Mouse (Mus musculus): ENCODE measurements around the gene Ttc21a. TPM values are rescaled to one million over a fixed set of nuclear protein-coding genes. Genes with fewer than 3 reads are reported as not detected.

Ttc21a gene
- not detected in 3 replicates for total RNA-seq (2017)

DNA sequence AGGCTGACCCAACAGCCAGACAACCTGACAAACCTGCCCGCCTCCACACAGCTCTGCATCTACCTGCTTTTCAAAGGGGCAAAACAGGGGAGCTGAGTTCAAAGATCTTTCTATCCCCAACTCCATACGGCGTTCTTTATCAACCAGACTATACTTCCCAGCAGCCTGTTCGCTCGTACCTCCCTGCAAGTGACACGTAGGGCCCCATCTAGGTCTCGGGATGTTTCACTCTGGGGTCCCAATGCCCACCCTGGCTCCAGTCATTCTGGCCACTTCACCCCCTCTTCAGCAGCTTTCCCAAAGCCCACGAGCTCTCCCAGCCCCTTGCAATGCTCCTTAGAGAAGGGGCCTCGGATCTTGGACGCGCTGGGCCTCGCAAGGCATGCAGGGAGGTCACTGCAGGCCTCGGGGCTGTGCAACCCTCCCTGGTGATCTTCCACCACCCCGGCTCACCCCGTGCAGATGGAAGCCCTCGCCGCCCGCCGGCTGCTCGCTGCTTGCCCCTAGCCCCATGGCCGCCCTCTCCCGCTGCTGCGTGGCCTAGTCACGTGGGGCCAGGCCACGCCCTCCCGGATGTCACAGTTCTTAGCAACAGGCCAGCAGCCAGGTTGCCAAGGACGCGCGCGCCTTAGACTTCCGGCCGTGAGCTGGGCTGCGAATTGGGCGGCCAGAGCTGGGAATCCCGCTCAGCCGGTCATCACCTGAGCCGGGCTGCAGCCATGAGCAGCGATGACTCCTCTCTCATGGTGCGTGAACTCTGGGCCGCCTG lies at the start of gene Ttc21a, which contains the start of gene Gorasp1:
Ttc21a (plus strand) TSS at position 602 of the 769 bp plus-strand sequence.
Gorasp1 (minus strand) TSS at position 561 of the 769 bp plus-strand sequence.
- peak; percentile 84 for ATAC-seq (replicated peaks; ENCODE audit: insufficient number of reproducible peaks, low FRiP score, low TSS enrichment, poor library complexity, severe bottlenecking)

GRCm38 (mm10) chr9:119888843-119889246 lies 48.6 kb upstream of the Ttc21a start:
- no peak for ATAC-seq (replicated peaks; ENCODE audit: insufficient number of reproducible peaks, low FRiP score, low TSS enrichment, poor library complexity, severe bottlenecking)

DNA sequence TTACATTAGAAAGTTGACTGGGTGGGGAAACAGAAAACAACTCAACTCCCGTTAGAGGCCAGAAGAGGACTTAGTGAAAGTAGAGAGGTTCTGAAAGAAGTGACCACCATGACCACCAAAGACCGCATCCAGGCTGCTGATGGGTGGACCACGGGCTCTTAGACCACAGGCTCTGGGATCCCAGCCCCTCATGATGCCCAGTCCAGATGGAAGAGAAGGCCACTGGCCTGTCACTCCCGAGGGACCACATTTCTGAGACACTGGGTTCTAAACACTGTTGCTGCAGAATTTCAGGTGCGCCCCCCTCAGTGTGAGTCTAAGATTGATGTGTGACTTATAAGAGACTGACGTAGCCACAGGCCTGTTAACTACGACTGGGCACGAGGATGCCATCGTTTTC lies 48.0 kb upstream of the Ttc21a start:
- ATAC-seq (replicated peaks; ENCODE audit: insufficient number of reproducible peaks, low FRiP score, low TSS enrichment, poor library complexity, severe bottlenecking), result no peak

DNA sequence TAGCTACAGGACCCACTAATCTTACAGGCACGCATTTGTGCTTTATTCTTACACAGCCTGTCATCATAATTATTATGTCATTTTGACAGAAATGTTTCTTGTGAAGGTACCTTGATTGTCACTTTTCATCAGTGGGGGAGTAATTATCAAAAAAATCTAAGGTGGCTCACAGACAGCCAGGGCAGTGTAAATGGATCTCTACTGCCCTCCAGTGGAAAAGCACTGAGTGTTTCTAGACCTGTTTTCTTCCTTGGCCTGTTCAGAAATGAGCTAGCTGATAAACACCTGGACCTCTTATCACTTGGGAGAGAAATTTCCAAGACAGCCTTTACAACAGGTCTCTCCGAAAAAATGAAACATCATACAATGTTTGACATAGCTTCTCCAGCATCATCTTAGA lies 46.7 kb upstream of the Ttc21a start:
- no peak for ATAC-seq (replicated peaks; ENCODE audit: insufficient number of reproducible peaks, low FRiP score, low TSS enrichment, poor library complexity, severe bottlenecking)

DNA sequence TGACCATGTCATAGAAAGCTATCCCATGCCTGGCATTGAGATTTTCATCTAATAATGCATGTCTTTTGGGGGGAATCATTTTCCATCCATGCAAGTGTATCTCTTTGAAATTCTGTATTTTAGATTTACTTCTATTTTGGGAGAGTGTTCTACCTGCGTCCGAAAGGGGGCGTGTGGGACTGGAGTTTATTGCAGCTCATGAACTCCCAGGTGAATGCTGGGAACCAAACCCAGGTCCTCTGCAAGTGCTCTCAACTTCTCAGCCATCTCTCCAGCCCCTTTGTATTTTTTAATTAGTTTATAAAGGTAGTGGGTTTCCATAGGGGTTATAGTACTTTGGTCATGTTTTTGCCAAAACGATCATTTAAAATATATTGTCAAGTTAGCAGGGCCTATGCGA lies 43.5 kb upstream of the Ttc21a start:
- no peak for ATAC-seq (replicated peaks; ENCODE audit: insufficient number of reproducible peaks, low FRiP score, low TSS enrichment, poor library complexity, severe bottlenecking)

GRCm38 (mm10) chr9:119894339-119895009 lies 42.9 kb upstream of the Ttc21a start, which contains the start of gene Wdr48:
Gene Wdr48, plus strand, starts transcription at chr9:119894878.
- peak; percentile 96 for ATAC-seq (replicated peaks; ENCODE audit: insufficient number of reproducible peaks, low FRiP score, low TSS enrichment, poor library complexity, severe bottlenecking)

DNA sequence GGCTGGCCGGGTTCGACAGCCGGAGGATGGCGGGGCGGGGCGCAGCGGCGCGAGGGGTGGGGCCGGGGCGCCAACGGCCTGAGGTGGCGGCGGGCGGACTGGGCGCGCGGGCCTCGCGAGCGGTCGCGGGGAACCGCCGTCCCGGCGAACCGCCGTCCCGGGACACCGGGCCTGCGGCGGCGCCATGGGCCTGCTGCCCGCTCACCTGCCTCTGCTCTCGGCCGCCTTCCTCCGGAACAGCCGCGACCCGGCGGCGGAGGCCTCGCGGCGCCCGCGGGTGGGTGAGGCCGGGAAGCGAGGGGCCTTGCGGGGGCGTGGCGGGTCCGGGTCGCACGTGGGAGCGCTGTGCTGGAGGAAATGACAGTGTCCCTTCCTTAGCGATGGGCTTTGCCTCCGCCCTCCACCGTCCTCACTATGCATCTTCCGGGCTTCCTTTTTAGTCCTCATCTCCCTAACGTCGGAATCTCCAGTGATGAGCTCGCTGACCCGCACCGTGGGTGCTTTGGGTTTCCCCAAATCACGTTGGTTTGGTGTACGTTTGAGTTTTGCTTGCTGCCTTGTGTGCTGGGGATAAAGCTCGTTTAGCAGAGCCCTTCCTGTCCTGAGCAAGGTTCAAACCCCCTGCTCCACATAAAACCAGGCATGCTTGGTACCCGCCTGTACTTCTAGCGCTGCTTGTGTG lies 42.2 kb upstream of the Ttc21a start:
- no peak for ATAC-seq (replicated peaks; ENCODE audit: insufficient number of reproducible peaks, low FRiP score, low TSS enrichment, poor library complexity, severe bottlenecking)

DNA sequence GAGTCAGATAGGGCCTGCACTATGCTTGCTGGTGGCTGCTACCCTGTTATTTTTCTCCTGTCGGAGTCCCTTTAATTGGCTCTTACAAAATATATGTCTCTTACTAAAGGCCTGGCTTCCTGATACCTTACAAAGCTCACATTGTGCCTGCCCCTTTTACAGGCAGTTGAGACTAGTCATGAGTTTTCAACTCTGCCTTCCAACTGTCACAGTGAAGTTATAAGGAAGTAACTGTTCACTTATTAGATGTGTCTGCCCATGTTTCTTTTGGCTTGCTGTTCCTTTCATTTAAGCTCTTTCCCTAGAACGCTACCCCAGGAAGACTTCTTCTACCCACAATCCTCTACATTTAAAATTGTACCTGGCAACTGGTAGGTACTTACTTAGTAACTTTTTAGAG lies 38.0 kb upstream of the Ttc21a start:
- no peak for ATAC-seq (replicated peaks; ENCODE audit: insufficient number of reproducible peaks, low FRiP score, low TSS enrichment, poor library complexity, severe bottlenecking)

- no peak for ATAC-seq (replicated peaks; ENCODE audit: insufficient number of reproducible peaks, low FRiP score, low TSS enrichment, poor library complexity, severe bottlenecking)
Measured at GRCm38 (mm10) chr9:119902410-119903151, 34.8 kb upstream of the Ttc21a start.

- no peak for ATAC-seq (replicated peaks; ENCODE audit: insufficient number of reproducible peaks, low FRiP score, low TSS enrichment, poor library complexity, severe bottlenecking)
Measured at GRCm38 (mm10) chr9:119908708-119909107, 28.7 kb upstream of the Ttc21a start.

GRCm38 (mm10) chr9:119909931-119910330 lies 27.5 kb upstream of the Ttc21a start:
- ATAC-seq (replicated peaks; ENCODE audit: insufficient number of reproducible peaks, low FRiP score, low TSS enrichment, poor library complexity, severe bottlenecking), result no peak

- no peak for ATAC-seq (replicated peaks; ENCODE audit: insufficient number of reproducible peaks, low FRiP score, low TSS enrichment, poor library complexity, severe bottlenecking)
Measured at GRCm38 (mm10) chr9:119913087-119913838, 24.1 kb upstream of the Ttc21a start.

- no peak for ATAC-seq (replicated peaks; ENCODE audit: insufficient number of reproducible peaks, low FRiP score, low TSS enrichment, poor library complexity, severe bottlenecking)
Measured at GRCm38 (mm10) chr9:119919858-119920257, 17.5 kb upstream of the Ttc21a start.

DNA sequence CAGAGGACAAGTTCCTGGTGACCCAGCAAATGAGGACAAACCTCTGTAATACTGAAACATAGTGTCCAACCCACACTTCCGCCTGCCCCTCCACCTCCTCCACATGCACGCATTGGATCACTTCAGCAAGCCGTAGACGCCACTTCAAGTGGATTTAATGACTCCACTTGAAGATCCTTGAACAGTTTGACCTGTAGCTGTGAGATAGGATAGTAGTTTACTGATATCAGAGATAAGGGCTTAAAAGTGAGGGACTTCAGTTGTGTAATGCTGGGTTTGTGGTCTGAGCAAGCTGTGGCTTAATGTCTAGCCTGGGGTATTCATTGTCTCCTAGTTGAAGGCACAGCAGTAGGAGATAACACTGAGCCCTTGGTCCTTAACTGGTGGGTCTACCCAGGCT lies 13.9 kb upstream of the Ttc21a start:
- ATAC-seq (replicated peaks; ENCODE audit: insufficient number of reproducible peaks, low FRiP score, low TSS enrichment, poor library complexity, severe bottlenecking), result no peak

DNA sequence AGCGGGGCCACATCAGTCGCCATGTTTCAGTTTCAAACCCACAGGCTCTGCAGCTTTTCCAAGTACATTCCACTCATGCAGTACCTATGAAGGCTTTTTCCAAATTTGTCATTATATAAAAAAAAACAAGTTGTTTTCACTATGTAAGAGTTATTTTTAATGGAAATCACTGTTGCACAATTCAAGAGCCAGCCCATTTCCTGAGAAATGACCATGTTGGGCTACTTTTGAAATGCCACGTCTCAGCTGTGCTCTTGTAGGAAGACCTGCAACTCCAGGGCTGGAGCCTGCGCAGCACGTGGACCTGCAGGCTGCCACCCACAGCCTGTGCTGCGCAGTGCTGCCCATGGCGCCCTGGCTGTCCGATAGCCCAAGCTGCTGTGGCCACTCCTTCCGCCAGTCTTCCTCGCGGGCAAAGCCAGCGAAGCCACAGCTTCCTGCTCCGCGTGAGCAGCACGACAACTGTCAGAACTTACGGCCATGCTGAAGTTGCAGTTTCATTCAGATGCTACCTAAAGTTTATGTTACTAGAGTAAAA lies 12.2 kb upstream of the Ttc21a start:
- peak; percentile 57; the same call in 1 of the 2 replicates for ATAC-seq (replicated peaks; ENCODE audit: insufficient number of reproducible peaks, low FRiP score, low TSS enrichment, poor library complexity, severe bottlenecking)

- ATAC-seq (replicated peaks; ENCODE audit: insufficient number of reproducible peaks, low FRiP score, low TSS enrichment, poor library complexity, severe bottlenecking), result no peak
Measured at GRCm38 (mm10) chr9:119925729-119926128, 11.7 kb upstream of the Ttc21a start.

DNA sequence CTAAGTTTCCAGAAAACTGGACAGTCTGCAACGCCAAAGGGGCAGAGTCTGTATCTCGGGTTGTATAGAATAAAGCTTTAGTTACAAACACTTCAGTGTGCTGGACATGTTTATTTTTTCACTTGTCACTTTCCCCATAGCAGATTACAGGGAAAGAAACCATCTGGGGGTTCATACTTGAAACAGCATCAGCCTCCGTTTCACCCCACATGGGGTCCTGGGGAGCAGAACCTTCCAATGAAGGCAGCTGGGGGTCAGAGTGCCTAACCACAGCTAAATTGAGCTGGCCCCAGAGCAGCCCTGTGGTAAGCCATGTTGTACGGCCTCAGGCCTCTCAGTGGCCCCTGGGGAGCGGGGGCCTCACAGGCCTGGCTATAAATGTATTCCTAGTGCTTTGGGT lies 10.9 kb upstream of the Ttc21a start:
- ATAC-seq (replicated peaks; ENCODE audit: insufficient number of reproducible peaks, low FRiP score, low TSS enrichment, poor library complexity, severe bottlenecking), result no peak

DNA sequence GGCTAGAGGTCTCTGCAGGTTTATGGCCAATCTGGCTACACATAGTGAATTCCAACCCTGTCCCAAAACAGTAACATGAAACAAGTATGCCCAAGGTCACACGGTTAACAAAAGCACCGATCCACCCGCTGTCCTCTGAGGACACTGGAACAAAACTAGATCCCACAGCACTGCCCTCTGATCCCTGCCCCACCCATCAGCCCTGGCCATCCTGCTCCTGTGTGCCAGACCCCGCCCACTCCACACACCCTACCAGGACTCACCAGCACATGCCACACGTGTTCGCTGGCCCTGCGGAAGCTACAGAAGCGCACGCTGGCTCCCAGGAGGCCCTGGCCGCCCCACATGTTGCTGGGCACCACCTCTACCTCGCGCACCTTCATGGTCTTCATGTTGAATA lies 5.0 kb upstream of the Ttc21a start:
- ATAC-seq (replicated peaks; ENCODE audit: insufficient number of reproducible peaks, low FRiP score, low TSS enrichment, poor library complexity, severe bottlenecking), result no peak
